Mouse (Mus musculus): Measurements from ENCODE around the gene Eya2. TPM values are rescaled to one million over a fixed set of nuclear protein-coding genes. Genes with fewer than 3 reads are reported as not detected.

Eya2 gene
- polyA plus RNA-seq, 1 experiment from 2014 or later: 24.4 TPM

DNA sequence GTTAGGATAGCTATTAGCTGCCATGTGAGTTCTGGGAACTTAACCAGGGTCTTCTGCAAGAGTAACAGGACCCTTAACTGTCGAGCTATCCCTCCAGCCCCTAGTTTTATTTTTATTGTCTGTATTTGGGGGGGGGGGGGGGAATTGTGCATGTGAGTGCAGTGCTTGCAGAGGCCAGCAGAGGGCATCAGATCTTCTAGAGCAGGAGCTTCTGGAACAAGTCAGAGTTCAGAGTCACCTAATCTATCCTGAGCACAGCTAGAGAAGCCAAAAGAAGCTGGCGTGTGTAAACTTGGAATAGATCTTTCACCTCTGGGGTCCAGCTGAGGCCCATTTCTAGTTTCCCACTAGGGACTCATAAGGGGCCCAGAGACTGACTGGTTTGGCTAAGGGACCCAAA lies 1.1 kb upstream of the Eya2 start:
- no peak overlapping the region for H3K4me2 ChIP-seq (replicated peaks)
- 93% methylated on average over 2 of the region's 2 CpGs for WGBS
- no peak overlapping the region for H3K27ac ChIP-seq (replicated peaks)
- no peak overlapping the region for H3K9ac ChIP-seq
- peaks cover 12% of the 10 kb centered on the region for H3K27me3 ChIP-seq
- peaks cover 20% of the 10 kb centered on the region for H3K4me1 ChIP-seq
- H3K36me3 ChIP-seq: no peaks in the 10 kb centered on the region
- ATAC-seq (ENCODE audit: insufficient number of reproducible peaks, low FRiP score, low TSS enrichment, low read depth): no peak
- H3K4me3 ChIP-seq (replicated peaks): no peak overlapping the region
- H3K9me3 ChIP-seq (replicated peaks): no peaks in the 10 kb centered on the region

DNA sequence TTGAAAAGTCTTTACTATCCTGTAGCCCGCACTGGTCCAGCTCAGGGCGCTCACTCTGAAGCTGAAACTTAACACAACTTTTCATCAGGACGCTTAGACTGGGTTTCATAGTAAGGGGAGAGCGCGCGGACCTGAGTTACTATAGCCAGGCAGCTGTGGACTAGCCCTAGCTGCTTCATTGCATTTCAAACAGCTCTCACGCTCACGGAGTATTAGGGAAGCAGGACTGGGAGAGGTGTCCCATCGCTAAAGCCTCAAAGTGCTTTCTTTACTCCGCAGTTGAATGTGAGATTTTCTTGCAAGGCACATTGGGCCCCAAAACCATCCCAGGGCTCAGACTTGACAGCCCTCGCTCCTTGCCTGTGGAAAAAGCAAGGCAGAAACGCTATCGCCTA lies 841 bp downstream of the Eya2 start:
- Histone ChIP-seq H3K4me2 (replicated peaks) (peak overlapping the region; percentile 92), H3K27ac (replicated peaks) (peak overlapping the region; percentile 71), H3K36me3 (no peaks in the 10 kb centered on the region), H3K4me3 (replicated peaks) (peak overlapping the region; percentile 63), H3K4me1 (peaks cover 25% of the 10 kb centered on the region), H3K27me3 (peaks cover 12% of the 10 kb centered on the region), H3K9me3 (replicated peaks) (no peaks in the 10 kb centered on the region), H3K9ac (peak overlapping the region; percentile 69; the same call in 1 of the 2 replicates)
- ATAC-seq (ENCODE audit: insufficient number of reproducible peaks, low FRiP score, low TSS enrichment, low read depth): no peak; the same call in 1 of the 2 replicates
- 4% methylated on average over 13 of the region's 13 CpGs for WGBS

DNA sequence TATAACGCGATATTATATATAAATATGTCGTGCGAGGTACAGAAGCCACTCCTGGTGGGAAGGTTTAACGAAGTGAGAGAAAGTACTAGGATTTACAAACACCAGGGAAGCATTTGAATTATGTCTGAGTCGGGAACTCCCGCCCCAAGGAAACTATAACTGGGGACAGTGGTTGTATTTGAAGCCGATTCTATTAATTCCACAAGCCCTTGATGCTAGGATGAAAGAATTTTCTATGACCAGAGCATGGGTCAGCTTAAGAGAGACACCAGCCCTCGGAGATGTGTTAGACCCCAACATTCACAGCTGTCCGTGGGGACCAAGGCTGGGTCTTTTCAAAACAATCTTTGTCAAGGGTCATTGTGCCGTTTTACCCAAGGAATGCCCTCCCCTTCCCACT lies 1.3 kb downstream of the Eya2 start:
- ATAC-seq (ENCODE audit: insufficient number of reproducible peaks, low FRiP score, low TSS enrichment, low read depth): no peak
- no peaks in the 10 kb centered on the region for H3K36me3 ChIP-seq
- H3K27ac ChIP-seq (replicated peaks): no peak overlapping the region
- H3K9ac ChIP-seq: peak overlapping the region; percentile 6; the same call in 1 of the 2 replicates
- 18% methylated on average over 11 of the region's 11 CpGs for WGBS
- peak overlapping the region; percentile 63 for H3K4me3 ChIP-seq (replicated peaks)
- peaks cover 28% of the 10 kb centered on the region for H3K4me1 ChIP-seq
- peaks cover 12% of the 10 kb centered on the region for H3K27me3 ChIP-seq
- H3K4me2 ChIP-seq (replicated peaks): peak overlapping the region; percentile 92
- no peaks in the 10 kb centered on the region for H3K9me3 ChIP-seq (replicated peaks)

DNA sequence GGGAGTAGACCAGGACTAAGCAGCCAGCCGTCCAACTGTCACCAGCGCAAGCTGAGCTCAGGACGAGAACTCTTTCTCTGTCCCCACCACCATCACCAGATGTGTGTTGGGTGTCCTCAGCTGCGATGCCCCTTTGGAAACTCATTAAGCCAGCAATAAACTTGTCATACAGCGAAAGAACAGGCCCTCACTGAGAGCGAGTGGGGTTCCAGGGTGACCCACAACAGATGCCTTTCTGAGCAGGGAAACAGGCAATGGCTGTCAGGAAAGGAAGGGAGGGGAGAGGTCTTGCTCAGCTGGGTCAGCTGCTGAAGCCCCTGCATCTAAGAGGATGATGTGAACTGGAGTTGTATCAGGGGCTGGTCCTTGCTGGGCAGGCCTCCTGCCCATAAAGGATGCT lies 2.7 kb downstream of the Eya2 start:
- no peak overlapping the region for H3K4me3 ChIP-seq (replicated peaks)
- 57% methylated on average over 6 of the region's 6 CpGs for WGBS

DNA sequence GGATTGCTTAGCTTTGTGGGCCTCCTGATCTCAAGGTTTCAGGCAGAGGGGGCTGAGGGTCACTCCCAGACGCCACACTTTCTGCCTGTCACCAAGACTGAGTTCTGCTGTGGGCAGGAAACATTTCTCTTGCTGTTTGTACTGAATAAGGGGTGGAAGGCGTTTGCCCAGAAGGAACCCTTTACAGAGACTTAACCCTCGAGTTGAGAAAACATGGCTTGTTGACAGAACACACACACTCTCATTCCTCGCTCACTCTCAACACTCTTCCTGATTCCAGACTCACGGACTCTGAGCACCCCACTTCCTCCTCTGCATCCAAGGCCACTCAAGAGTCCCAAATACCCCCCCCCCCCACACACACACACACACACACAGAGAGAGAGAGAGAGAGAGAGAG lies 3.3 kb downstream of the Eya2 start:
- Histone ChIP-seq H3K36me3 (no peaks in the 10 kb centered on the region), H3K4me3 (replicated peaks) (no peak overlapping the region), H3K4me2 (replicated peaks) (peak overlapping the region; percentile 4), H3K9ac (no peak overlapping the region), H3K4me1 (peaks cover 47% of the 10 kb centered on the region), H3K27ac (replicated peaks) (no peak overlapping the region), H3K27me3 (peaks cover 12% of the 10 kb centered on the region), H3K9me3 (replicated peaks) (no peaks in the 10 kb centered on the region)
- WGBS: 52% methylated on average over 5 of the region's 5 CpGs
- no peak for ATAC-seq (ENCODE audit: insufficient number of reproducible peaks, low FRiP score, low TSS enrichment, low read depth)

More for the DNA sequence above, 2.7 kb downstream of the Eya2 start:
- Histone ChIP-seq H3K36me3 (no peaks in the 10 kb centered on the region), H3K27me3 (peaks cover 12% of the 10 kb centered on the region), H3K9ac (no peak overlapping the region), H3K4me1 (peaks cover 42% of the 10 kb centered on the region), H3K27ac (replicated peaks) (no peak overlapping the region), H3K4me2 (replicated peaks) (peak overlapping the region; percentile 4; the same call in 1 of the 2 replicates), H3K9me3 (replicated peaks) (no peaks in the 10 kb centered on the region)
- ATAC-seq (ENCODE audit: insufficient number of reproducible peaks, low FRiP score, low TSS enrichment, low read depth): no peak

DNA sequence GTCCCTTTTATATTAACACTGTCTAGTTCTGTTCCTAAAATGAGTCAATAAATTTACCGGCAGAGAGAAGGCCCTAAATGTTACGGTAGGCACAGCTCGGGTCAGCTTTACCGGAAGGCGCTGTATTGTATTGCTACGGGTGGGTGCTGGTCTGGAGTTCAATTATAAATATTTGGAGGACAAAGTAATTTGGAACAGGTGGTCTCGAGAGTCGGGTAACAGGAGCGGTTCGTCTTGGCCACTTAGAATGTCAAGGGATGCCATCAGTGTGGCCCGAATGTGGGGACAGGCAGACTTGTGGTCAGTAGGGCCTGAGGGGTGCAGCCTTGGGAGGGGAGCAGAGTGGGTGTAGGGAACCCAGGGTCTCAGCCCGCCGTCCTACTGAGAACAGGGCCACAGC lies 4.7 kb downstream of the Eya2 start:
- Histone ChIP-seq H3K4me3 (replicated peaks) (no peak overlapping the region), H3K4me2 (replicated peaks) (no peak overlapping the region), H3K9ac (no peak overlapping the region), H3K4me1 (peaks cover 51% of the 10 kb centered on the region), H3K27me3 (peaks cover 7% of the 10 kb centered on the region), H3K9me3 (replicated peaks) (no peaks in the 10 kb centered on the region), H3K36me3 (no peaks in the 10 kb centered on the region), H3K27ac (replicated peaks) (peak overlapping the region; percentile 61; the same call in 1 of the 2 replicates)
- ATAC-seq (ENCODE audit: insufficient number of reproducible peaks, low FRiP score, low TSS enrichment, low read depth): no peak
- 36% methylated on average over 13 of the region's 13 CpGs for WGBS

DNA sequence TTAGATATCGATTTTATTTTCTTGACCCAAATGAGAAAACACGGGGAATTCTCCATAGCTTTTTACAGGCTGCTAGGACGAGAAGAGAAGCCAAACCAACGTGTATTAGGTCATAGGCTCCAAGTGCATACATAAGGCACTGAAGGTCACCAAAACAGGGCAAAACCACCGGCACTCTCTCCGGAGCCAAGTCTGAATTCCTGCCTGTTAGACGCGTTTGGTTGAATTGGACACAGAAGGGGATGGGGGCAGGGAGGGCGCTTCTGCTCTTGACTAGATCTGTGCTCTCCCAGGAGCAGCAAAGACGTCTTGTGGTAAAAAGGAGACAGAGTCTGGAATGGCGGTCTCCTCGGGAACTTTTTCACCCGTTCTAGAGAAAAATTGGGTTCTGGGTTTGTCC lies 6.1 kb downstream of the Eya2 start:
- WGBS: 18% methylated on average over 13 of the region's 13 CpGs

DNA sequence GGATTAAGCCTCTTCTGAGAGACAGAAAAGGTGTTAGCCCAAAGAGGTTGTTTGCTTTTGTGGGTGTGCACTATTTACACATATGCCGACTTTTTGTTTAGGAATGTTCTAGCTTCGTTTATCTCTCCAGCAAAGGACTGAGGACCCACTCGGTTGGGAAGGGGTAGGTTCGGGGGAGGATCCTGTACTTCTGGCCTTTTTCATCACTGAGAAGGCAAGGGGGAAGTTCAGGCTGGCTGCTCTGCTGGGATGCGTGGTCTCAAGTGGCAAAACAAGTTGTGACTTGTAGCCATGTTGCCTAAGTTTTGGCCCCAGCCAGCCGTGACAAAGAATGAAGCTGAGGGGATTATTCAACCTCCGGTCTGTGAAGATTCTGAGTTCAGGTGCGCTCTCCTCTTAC lies 6.8 kb downstream of the Eya2 start:
- H3K36me3 ChIP-seq: no peaks in the 10 kb centered on the region
- 39% methylated on average over 8 of the region's 8 CpGs for WGBS
- H3K4me2 ChIP-seq (replicated peaks): 0 out of 2 replicates have a peak overlapping the region, but pooled peaks have one; percentile 4
- H3K4me3 ChIP-seq (replicated peaks): no peak overlapping the region
- H3K4me1 ChIP-seq: peaks cover 45% of the 10 kb centered on the region
- no peaks in the 10 kb centered on the region for H3K27me3 ChIP-seq
- peak overlapping the region; percentile 61 for H3K27ac ChIP-seq (replicated peaks)
- no peak overlapping the region for H3K9ac ChIP-seq
- ATAC-seq (ENCODE audit: insufficient number of reproducible peaks, low FRiP score, low TSS enrichment, low read depth): 0 out of 2 replicates have a peak, but pooled peaks have one; percentile 16
- H3K9me3 ChIP-seq (replicated peaks): no peaks in the 10 kb centered on the region

More for the DNA sequence above, 6.1 kb downstream of the Eya2 start:
- no peak for ATAC-seq (ENCODE audit: insufficient number of reproducible peaks, low FRiP score, low TSS enrichment, low read depth)
- peaks cover 46% of the 10 kb centered on the region for H3K4me1 ChIP-seq
- peak overlapping the region; percentile 61 for H3K27ac ChIP-seq (replicated peaks)
- H3K9ac ChIP-seq: no peak overlapping the region
- H3K27me3 ChIP-seq: no peaks in the 10 kb centered on the region
- H3K9me3 ChIP-seq (replicated peaks): no peaks in the 10 kb centered on the region
- H3K4me3 ChIP-seq (replicated peaks): no peak overlapping the region
- H3K36me3 ChIP-seq: no peaks in the 10 kb centered on the region
- peak overlapping the region; percentile 24 for H3K4me2 ChIP-seq (replicated peaks)

DNA sequence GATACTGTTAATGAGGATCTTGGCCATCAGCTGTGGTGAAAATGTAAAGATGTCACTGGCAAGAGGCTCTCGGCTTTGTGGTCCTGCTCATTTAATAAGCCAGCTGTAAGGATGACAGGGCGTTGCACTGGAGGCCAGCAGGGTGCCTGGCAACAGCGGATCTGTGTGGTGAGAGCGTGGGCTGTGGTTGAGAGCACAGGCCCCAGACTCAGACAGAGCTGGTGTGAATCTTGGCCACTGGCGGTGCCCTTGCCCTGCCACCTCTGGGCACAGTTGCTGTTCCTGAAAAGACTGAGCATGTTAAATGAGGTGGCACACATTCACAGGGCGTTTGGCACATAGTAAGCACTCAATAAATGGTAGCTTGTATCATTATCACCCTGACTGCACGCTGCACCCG lies 8.9 kb downstream of the Eya2 start:
- peaks cover 35% of the 10 kb centered on the region for H3K4me1 ChIP-seq
- no peaks in the 10 kb centered on the region for H3K27me3 ChIP-seq
- no peak overlapping the region for H3K4me2 ChIP-seq (replicated peaks)
- 63% methylated on average over 8 of the region's 8 CpGs for WGBS
- no peak overlapping the region for H3K9ac ChIP-seq
- ATAC-seq (ENCODE audit: insufficient number of reproducible peaks, low FRiP score, low TSS enrichment, low read depth): no peak
- no peaks in the 10 kb centered on the region for H3K9me3 ChIP-seq (replicated peaks)
- H3K27ac ChIP-seq (replicated peaks): 0 out of 2 replicates have a peak overlapping the region, but pooled peaks have one; percentile 17
- no peaks in the 10 kb centered on the region for H3K36me3 ChIP-seq
- no peak overlapping the region for H3K4me3 ChIP-seq (replicated peaks)

DNA sequence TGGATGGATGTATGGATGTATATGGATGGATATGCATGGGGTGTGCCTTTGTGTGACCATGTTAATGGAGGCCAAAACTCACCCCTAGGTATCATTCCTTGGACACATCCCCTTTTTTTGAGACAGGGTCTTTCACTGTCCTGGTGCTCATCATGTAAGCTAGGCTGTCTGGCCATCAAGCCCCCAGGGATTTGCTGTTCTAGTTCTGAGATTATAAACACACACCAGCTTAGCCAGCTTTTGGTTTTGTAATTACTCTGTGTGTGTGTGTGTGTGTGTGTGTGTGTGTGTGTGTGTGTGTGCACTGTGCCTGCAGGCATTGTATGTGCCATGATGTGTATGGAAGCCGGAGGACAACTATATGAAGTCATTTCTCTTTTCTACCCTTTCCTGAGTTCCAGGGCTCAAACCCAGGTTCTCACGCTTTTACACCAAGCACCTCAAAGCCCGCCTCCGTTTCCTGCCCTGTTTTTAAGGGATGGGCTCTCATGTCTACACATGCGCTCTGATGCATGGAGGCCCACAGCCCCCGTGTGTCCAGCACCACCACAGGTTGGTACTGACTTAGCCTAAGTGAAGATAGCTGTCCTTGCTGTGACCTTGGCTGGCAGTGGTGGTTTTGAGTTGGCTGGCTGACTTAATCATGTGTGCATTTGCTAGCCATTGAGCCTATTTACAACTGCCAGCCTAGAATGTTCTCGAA lies 16.9 kb downstream of the Eya2 start:
- H3K36me3 ChIP-seq: no peaks in the 10 kb centered on the region
- H3K4me2 ChIP-seq (replicated peaks): no peak overlapping the region
- peaks cover 18% of the 10 kb centered on the region for H3K4me1 ChIP-seq
- H3K4me3 ChIP-seq (replicated peaks): no peak overlapping the region
- no peak for ATAC-seq (ENCODE audit: insufficient number of reproducible peaks, low FRiP score, low TSS enrichment, low read depth)
- WGBS: 75% methylated on average over 7 of the region's 7 CpGs
- no peaks in the 10 kb centered on the region for H3K27me3 ChIP-seq
- H3K9me3 ChIP-seq (replicated peaks): no peaks in the 10 kb centered on the region
- no peak overlapping the region for H3K9ac ChIP-seq
- no peak overlapping the region for H3K27ac ChIP-seq (replicated peaks)

DNA sequence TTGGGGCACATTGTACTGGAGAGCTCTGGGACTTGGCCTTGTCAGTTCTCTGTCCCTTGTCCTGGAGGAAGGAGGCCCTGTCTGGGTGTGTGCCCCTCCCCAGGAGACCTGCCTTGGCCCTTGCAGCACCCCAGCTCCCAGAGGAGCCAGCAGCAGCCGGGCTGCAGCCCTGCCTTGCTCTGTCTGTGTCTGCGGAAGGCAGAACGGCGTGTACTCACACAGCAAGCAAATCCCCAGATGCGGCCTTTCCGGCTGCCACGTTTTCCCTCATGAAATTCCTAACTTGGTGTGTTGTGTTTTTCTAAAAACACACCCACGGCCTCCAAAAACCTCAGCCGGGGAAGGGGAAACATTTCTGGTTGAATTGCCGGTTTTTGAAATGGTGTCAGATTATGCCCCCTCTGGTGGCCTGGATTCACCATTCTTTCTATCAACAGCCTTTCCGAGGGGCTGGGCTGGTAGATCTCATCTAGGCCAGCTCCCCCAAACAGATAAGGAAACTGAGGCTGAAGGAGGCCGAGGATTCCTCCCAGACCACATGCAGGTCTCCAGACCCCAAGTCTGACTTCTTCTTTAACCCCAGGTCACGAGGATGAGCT lies 19.0 kb downstream of the Eya2 start:
- Histone ChIP-seq H3K9ac (no peak overlapping the region), H3K27me3 (no peaks in the 10 kb centered on the region), H3K9me3 (replicated peaks) (no peaks in the 10 kb centered on the region), H3K36me3 (no peaks in the 10 kb centered on the region), H3K4me2 (replicated peaks) (no peak overlapping the region), H3K4me1 (peaks cover 18% of the 10 kb centered on the region), H3K27ac (replicated peaks) (peak overlapping the region; percentile 65), H3K4me3 (replicated peaks) (no peak overlapping the region)
- WGBS: 42% methylated on average over 13 of the region's 13 CpGs
- ATAC-seq (ENCODE audit: insufficient number of reproducible peaks, low FRiP score, low TSS enrichment, low read depth): no peak; the same call in 1 of the 2 replicates

Measured in embryonic facial prominence, embryonic 15.5 days (tissue).